Mouse (Mus musculus) layer of hippocampus, adult 2 months (tissue): ENCODE data around the gene Tex14. TPM values are rescaled to one million over a fixed set of nuclear protein-coding genes. Genes with fewer than 3 reads are reported as not detected.

Experiments
- DNase-seq, 2 experiments: peaks; one replicate each; pipeline ENCODE4 v3.0.0; 2022; ENCODE audit warnings: low spot score in 2 of 2
- H3K27ac ChIP-seq: fragments of 200-600 bp; 2 replicates; pipeline ENCODE4 v1.8.1; 2022
- H3K4me3 ChIP-seq: fragments of 200-600 bp; 2 replicates; pipeline ENCODE4 v1.8.1; 2022; ENCODE audit warnings: mild to moderate bottlenecking
- CTCF ChIP-seq: fragments of 200-600 bp; conservative IDR thresholded peaks from 2 replicates; pipeline ENCODE4 v1.8.1; 2022; ENCODE audit warnings: antibody characterized with exemption, mild to moderate bottlenecking, moderate library complexity
- total RNA-seq, 2 experiments: library from RNA; stranded (reverse); gene quantifications; 2 replicates each; pipeline ENCODE4 v1.2.3; 2021

Gene Tex14
- total RNA-seq, 2 experiments from 2014 or later = 0.20 to 0.26 TPM

GRCm38 (mm10) chr11:87579713-87580112 is 174.8 kb downstream of the Tex14 start:
- no peak for DNase-seq
- Histone ChIP-seq H3K4me3 (peak overlapping the region; percentile 91), H3K27ac (peak overlapping the region; percentile 94)
- TF ChIP-seq CTCF = no peak

GRCm38 (mm10) chr11:87580543-87581085 is 175.7 kb downstream of the Tex14 start:
- TF ChIP-seq CTCF = no peak
- H3K27ac ChIP-seq = peak overlapping the region; percentile 94
- peak overlapping the region; percentile 32 for H3K4me3 ChIP-seq
- no peak for DNase-seq

GRCm38 (mm10) chr11:87581161-87581865 is 176.4 kb downstream of the Tex14 start:
- H3K4me3 ChIP-seq = peak overlapping the region; percentile 32
- H3K27ac ChIP-seq = peak overlapping the region; percentile 94

GRCm38 (mm10) chr11:87581933-87582710 is 177.3 kb downstream of the Tex14 start:
- peak in 1 of 2 experiments; percentile 55 for DNase-seq
- no peak for TF ChIP-seq CTCF
- peak overlapping the region; percentile 32; the same call in 1 of the 2 replicates for H3K4me3 ChIP-seq
- H3K27ac ChIP-seq = peak overlapping the region; percentile 94

More at GRCm38 (mm10) chr11:87581161-87581865, 176.4 kb downstream of the Tex14 start:
- DNase-seq = no peak
- TF ChIP-seq CTCF = no peak

DNA sequence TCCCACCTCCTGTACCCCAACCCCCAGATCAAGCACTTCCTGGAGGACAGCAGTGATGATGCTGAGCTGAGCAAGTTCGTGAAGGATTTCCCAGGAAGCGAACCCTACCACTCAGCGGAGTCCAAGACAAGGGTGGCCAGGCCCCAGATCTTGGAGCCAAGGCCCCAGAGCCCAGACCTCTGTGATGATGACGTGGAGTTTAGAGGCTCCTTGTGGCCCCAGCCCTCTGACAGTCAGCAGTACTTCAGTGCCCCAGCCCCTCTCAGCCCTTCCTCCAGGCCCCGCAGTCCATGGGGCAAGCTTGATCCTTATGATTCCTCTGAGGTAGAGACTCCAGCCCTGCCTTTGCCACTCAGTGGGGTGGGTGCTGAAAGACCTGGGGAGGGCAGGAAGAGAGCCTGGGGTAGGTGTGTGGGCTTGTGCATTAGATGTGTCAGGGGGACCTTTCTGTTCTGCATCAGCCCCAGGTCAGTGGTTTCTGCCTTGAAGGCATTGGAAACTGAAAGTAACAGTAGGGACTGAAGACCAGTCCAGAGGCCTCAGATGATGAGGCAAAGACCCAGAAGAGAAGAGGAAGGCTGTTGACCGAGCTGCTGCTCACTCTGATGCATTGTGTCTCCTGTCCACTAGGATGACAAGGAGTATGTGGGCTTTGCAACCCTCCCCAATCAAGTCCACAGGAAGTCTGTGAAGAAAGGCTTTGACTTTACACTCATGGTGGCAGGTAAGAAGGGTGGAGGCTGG is 178.6 kb downstream of the Tex14 start:
- TF ChIP-seq CTCF = peak; percentile 16; the same call in 1 of the 2 replicates
- H3K4me3 ChIP-seq = peak overlapping the region; percentile 22; the same call in 1 of the 2 replicates
- H3K27ac ChIP-seq = peak overlapping the region; percentile 79

GRCm38 (mm10) chr11:87584711-87585505 is 180.0 kb downstream of the Tex14 start:
- DNase-seq = no peak
- no peak overlapping the region; the same call in 1 of the 2 replicates for H3K4me3 ChIP-seq
- H3K27ac ChIP-seq = peak overlapping the region; percentile 79
- TF ChIP-seq CTCF = no peak

More for the DNA sequence above, 178.6 kb downstream of the Tex14 start:
- DNase-seq = no peak

DNA sequence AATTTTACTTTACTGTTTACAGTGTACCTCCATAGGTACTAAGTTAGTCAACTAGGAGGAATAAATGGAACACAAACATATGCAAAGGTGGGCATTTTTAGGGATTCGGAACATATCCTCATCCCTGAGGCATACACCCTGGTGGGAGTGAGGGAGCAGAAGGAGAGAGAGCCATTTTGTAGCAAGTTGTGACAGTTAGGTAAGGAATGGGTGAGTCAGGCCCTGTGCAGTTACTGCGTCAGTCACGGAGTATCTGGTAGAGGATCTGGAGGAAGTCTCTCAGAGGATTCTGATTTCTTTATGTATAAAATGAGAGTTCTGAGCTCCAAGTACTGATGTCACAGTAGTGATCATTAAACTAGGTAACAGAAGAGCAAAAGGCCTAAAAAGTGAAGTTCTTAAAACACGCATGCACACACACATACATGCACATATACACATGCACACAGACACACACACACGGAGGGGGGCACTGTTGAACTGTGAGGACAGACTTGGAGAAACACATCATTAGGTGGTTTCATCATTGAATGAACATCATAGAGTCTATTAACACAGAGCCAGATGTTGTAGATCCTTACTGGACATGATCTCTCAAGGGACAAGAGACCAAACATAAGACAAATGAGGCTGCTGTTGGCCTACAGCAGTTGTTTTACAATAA is 182.5 kb downstream of the Tex14 start:
- H3K27ac ChIP-seq = no peak overlapping the region

DNA sequence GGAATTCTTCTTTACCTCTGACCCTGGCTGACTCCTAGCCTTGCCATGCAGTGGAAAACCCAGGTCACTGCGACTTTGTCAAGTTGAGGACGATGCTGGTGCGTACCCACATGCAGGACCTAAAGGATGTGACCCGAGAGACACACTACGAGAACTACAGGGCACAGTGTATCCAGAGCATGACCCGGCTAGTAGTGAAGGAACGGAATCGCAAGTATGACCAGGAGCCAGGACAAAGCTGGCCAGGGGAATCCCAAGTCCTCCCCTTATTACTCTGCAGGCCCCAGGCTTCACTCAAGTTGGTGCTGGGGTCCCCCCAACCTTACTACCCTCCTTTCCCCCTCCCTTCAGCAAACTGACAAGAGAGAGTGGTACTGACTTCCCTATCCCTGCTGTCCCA is 184.7 kb downstream of the Tex14 start:
- H3K27ac ChIP-seq = no peak overlapping the region
- no peak for TF ChIP-seq CTCF
- no peak overlapping the region for H3K4me3 ChIP-seq

More for the DNA sequence above, 182.5 kb downstream of the Tex14 start:
- no peak overlapping the region for H3K4me3 ChIP-seq
- no peak for DNase-seq
- TF ChIP-seq CTCF = no peak

GRCm38 (mm10) chr11:87590841-87591525 is 186.1 kb downstream of the Tex14 start:
- TF ChIP-seq CTCF = no peak
- peak overlapping the region; percentile 96 for H3K27ac ChIP-seq
- H3K4me3 ChIP-seq = peak overlapping the region; percentile 65
- DNase-seq = no peak

More for the DNA sequence above, 184.7 kb downstream of the Tex14 start:
- DNase-seq = no peak

DNA sequence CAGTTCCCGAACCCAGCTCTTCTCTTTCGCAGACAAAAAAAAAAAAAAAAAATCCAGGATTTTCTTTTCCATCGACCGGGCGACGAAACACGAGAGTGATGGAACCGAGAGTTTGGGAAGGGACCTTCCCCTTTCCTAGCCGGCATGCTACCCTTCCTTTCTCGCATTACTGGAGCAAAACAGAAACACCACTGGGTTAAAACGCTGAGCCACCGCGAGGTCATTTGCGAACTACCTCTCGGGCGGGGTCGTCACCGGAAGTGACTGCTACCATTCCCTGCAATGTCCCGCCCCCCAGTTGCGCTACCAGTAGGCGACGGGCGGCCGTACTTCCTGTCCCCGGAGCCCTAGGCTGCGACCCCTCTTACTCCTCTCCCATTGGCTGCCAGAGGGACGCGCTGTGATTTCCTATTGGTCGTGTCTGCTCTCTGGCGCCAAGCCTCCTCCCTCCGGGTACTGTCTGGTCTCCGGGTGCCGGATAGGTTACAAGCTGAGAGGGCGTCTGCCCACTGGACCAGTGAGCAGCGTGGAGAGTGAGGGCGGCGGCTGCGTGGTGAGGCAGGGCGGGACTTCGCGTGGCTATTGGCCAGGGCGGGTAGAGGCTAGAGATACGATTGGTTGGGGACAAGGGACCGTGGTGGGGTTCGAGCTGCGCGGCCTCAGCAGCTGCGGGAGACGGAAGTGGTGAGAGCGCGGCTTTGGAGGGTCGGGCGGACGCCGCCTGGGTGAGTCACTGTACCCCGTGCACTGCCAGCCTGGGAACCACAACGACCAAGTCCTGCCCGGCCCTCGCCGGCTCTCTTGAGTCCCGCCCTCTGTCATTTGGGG is 186.9 kb downstream of the Tex14 start, which contains the start of gene Mtmr4:
Gene Mtmr4, plus strand, starts transcription at position 637 of the 828 bp plus-strand sequence.
- H3K4me3 ChIP-seq = peak within 1 kb of the TSS; percentile 81
- peak; percentile 98 to 100 for DNase-seq
- H3K27ac ChIP-seq = peak within 1 kb of the TSS; percentile 96
- peak; percentile 18; the same call in 1 of the 2 replicates for TF ChIP-seq CTCF
